Mouse (Mus musculus): Measurements from ENCODE around the gene Slc22a12.

DNA sequence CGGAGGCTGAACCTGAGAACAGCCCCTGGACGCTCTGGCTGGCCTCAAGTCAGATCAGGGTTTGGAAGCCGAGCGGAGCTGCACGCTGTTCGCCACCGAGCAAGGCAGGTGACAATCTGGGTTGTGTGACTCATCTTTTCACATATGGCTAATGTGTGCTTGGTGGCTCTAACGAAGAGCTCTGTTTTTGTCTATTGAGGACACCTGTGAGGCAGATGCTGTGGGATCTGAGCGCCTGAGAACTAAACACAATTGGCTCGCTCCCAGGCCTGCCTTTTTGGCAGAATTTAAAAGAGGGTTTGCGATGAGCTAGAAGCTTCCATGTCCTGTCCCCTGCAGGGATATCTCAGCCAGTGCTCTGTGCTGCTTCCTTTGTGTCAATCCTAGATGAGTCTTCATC is 6.7 kb upstream of the Slc22a12 start:
- TF ChIP-seq CTCF (conservative IDR thresholded peaks at IDR 0.05; ENCODE audit: insufficient read depth, insufficient read length, low read depth, low read length) (no peak), POLR2A (IDR thresholded peaks at IDR 0.05; ENCODE audit: low read depth, low read length) (no peak)

Data from kidney, adult 2 months (tissue).